Mouse (Mus musculus) NIH3T3 (cell line): ENCODE measurements at regions not wholly inside any gene's neighbourhood (a gene's known extent, or its start where the extent isn't known, plus 50 kb on each side); places are given as distances from the start of the nearest gene placed in this dataset.

ENCODE experiments used
- DNase-seq: peaks from one replicate; pipeline ENCODE4 v3.0.0-alpha.2; 2012; ENCODE audit warnings: low read depth

GRCm38 (mm10) chr2:30525295-30525694 is 51.3 kb upstream of the Ier5l start:
- peak; percentile 13 for DNase-seq

GRCm38 (mm10) chr2:30525831-30526230 is 51.8 kb upstream of the Ier5l start:
- DNase-seq, result no peak

- DNase-seq, result peak; percentile 32
These were observed 53.5 kb upstream of the Ier5l start for GRCm38 (mm10) chr2:30527495-30527894.

- no peak for DNase-seq
These were observed 58.9 kb upstream of the Ier5l start for GRCm38 (mm10) chr2:30532948-30533347.

GRCm38 (mm10) chr2:30533367-30533766 is 59.3 kb upstream of the Ier5l start:
- DNase-seq, result no peak

GRCm38 (mm10) chr2:30534485-30534884 is 60.4 kb upstream of the Cstad start:
- DNase-seq, result no peak

GRCm38 (mm10) chr2:30539305-30539704 is 55.5 kb upstream of the Cstad start:
- DNase-seq, result no peak

GRCm38 (mm10) chr2:30541541-30541940 is 53.3 kb upstream of the Cstad start:
- no peak for DNase-seq

- DNase-seq, result no peak
These were observed 49.9 kb upstream of the Cstad start for GRCm38 (mm10) chr2:30544782-30545435.
